Mouse (Mus musculus) lung, embryonic 16.5 days (tissue): ENCODE results near the gene Sox15. TPM values are rescaled to one million over a fixed set of nuclear protein-coding genes. Genes with fewer than 3 reads are reported as not detected.

Source experiments
- ATAC-seq: fragments of 200-750 bp; cut with Nextera tagmentation; 2 replicates; pipeline ENCODE4 v1.8.0; 2017; ENCODE audit warnings: low read depth, mild to moderate bottlenecking, moderate library complexity
- H3K27ac ChIP-seq: fragments of 300-500 bp; sonication (generic); 2 replicates; pipeline ENCODE4 v1.5.1; 2014; ENCODE audit warnings: mild to moderate bottlenecking, control low read depth, low read length
- H3K27me3 ChIP-seq: fragments of 300-500 bp; sonication (generic); 2 replicates; pipeline ENCODE4 v1.6.1; 2014; ENCODE audit warnings: low read depth, low read length, mixed read lengths; ENCODE audit not compliant: control insufficient read depth, insufficient read depth
- H3K36me3 ChIP-seq: fragments of 300-500 bp; sonication (generic); 2 replicates; pipeline ENCODE4 v1.6.1; 2014; ENCODE audit warnings: low read length; ENCODE audit not compliant: control insufficient read depth, insufficient read depth
- H3K4me1 ChIP-seq: fragments of 300-500 bp; sonication (generic); replicated peaks from 2 replicates; pipeline ENCODE4 v1.6.1; 2014; ENCODE audit warnings: low read length, mixed read lengths; ENCODE audit not compliant: control insufficient read depth, insufficient read depth
- H3K4me2 ChIP-seq: fragments of 300-500 bp; sonication (generic); 2 replicates; pipeline ENCODE4 v1.6.1; 2014; ENCODE audit warnings: low read depth, low read length, control low read depth
- H3K4me3 ChIP-seq: fragments of 300-500 bp; sonication (generic); 2 replicates; pipeline ENCODE4 v1.5.1; 2014; ENCODE audit warnings: mild to moderate bottlenecking, low read length, control low read depth
- H3K9ac ChIP-seq: fragments of 300-500 bp; sonication (generic); 2 replicates; pipeline ENCODE4 v1.6.1; 2014; ENCODE audit warnings: low read length, control low read depth
- H3K9me3 ChIP-seq: fragments of 300-500 bp; sonication (generic); 2 replicates; pipeline ENCODE4 v1.6.1; 2016; ENCODE audit warnings: low read length; ENCODE audit not compliant: control insufficient read depth
- WGBS: fragments of 180-500 bp; shearing (Covaris S2); extraction: QIAGEN DNeasy Blood & Tissue Kit; methylation state at CpG from one replicate; pipeline ENCODE4 v1.1.7; 2014; 5-methylcytosine and 5-hydroxymethylcytosine counted together
- polyA plus RNA-seq: library from polyadenylated mRNA; unstranded; fragments of >200 nt; fragmentation: Nextera tagmentation; extraction: Ambion mirVana; gene quantifications from 2 replicates; pipeline ENCODE4 v1.2.1, GENCODE M21; 2015

Gene Sox15
- polyA plus RNA-seq, result 0.54 TPM in 1 of 2 replicates, not detected in the other

- Histone ChIP-seq H3K4me2 (no peak within 1 kb of the TSS), H3K36me3 (peaks cover 37% of the 10 kb centered on the region), H3K9ac (no peak within 1 kb of the TSS; the same call in 1 of the 2 replicates), H3K27me3 (no peaks in the 10 kb centered on the region), H3K4me3 (no peak within 1 kb of the TSS), H3K27ac (peak within 1 kb of the TSS; percentile 68), H3K9me3 (no peaks in the 10 kb centered on the region), H3K4me1 (peaks cover 12% of the 10 kb centered on the region)
- WGBS, result 19% methylated on average over 34 of the region's 34 CpGs
- ATAC-seq, result peak; percentile 73
Observed at GRCm38 (mm10) chr11:69655264-69656064, at the start of gene Sox15. Gene Sox15 (plus strand): TSS chr11:69655314.

GRCm38 (mm10) chr11:69605726-69606490 lies 49.2 kb upstream of the Sox15 start, which contains the start of gene Atp1b2:
Gene Atp1b2 (minus strand): TSS chr11:69605942.
- peak; percentile 91 for ATAC-seq
- H3K4me1 ChIP-seq, result peaks cover 19% of the 10 kb centered on the region
- 3% methylated on average over 30 of the region's 32 CpGs for WGBS
- peak within 1 kb of the TSS; percentile 52 for H3K4me3 ChIP-seq
- peak within 1 kb of the TSS; percentile 68 for H3K9ac ChIP-seq
- peaks cover 6% of the 10 kb centered on the region; the same call in 1 of the 2 replicates for H3K27me3 ChIP-seq
- H3K4me2 ChIP-seq, result peak within 1 kb of the TSS; percentile 90
- H3K36me3 ChIP-seq, result no peaks in the 10 kb centered on the region
- H3K9me3 ChIP-seq, result no peaks in the 10 kb centered on the region
- peak within 1 kb of the TSS; percentile 60 for H3K27ac ChIP-seq

- Histone ChIP-seq H3K27ac (no peak overlapping the region), H3K36me3 (no peaks in the 10 kb centered on the region), H3K9me3 (no peaks in the 10 kb centered on the region), H3K4me1 (peaks cover 19% of the 10 kb centered on the region), H3K4me2 (peak overlapping the region; percentile 90), H3K4me3 (peak overlapping the region; percentile 52), H3K9ac (peak overlapping the region; percentile 31; the same call in 1 of the 2 replicates), H3K27me3 (peaks cover 6% of the 10 kb centered on the region; the same call in 1 of the 2 replicates)
- ATAC-seq, result no peak
- 56% methylated on average over 2 of the region's 2 CpGs for WGBS
Observed at GRCm38 (mm10) chr11:69606491-69606795, 48.7 kb upstream of the Sox15 start.

GRCm38 (mm10) chr11:69606832-69607231 lies 48.3 kb upstream of the Sox15 start:
- WGBS, result 75% methylated on average over 2 of the region's 2 CpGs
- H3K36me3 ChIP-seq, result no peaks in the 10 kb centered on the region
- peaks cover 18% of the 10 kb centered on the region for H3K4me1 ChIP-seq
- no peaks in the 10 kb centered on the region for H3K9me3 ChIP-seq
- no peak overlapping the region for H3K4me3 ChIP-seq
- no peak overlapping the region for H3K9ac ChIP-seq
- no peak overlapping the region for H3K4me2 ChIP-seq
- peaks cover 6% of the 10 kb centered on the region; the same call in 1 of the 2 replicates for H3K27me3 ChIP-seq
- no peak overlapping the region for H3K27ac ChIP-seq
- ATAC-seq, result no peak

GRCm38 (mm10) chr11:69608525-69608924 lies 46.6 kb upstream of the Sox15 start:
- H3K36me3 ChIP-seq, result no peaks in the 10 kb centered on the region
- H3K9ac ChIP-seq, result no peak overlapping the region
- no peaks in the 10 kb centered on the region for H3K9me3 ChIP-seq
- no peak overlapping the region for H3K4me2 ChIP-seq
- no peak overlapping the region for H3K27ac ChIP-seq
- peaks cover 13% of the 10 kb centered on the region for H3K4me1 ChIP-seq
- ATAC-seq, result no peak
- no peak overlapping the region for H3K4me3 ChIP-seq
- H3K27me3 ChIP-seq, result peaks cover 6% of the 10 kb centered on the region; the same call in 1 of the 2 replicates
- 85% methylated on average over 3 of the region's 3 CpGs for WGBS

GRCm38 (mm10) chr11:69609416-69609815 lies 45.7 kb upstream of the Sox15 start:
- peaks cover 16% of the 10 kb centered on the region for H3K4me1 ChIP-seq
- H3K27ac ChIP-seq, result no peak overlapping the region
- no peak overlapping the region for H3K4me3 ChIP-seq
- peaks cover 6% of the 10 kb centered on the region; the same call in 1 of the 2 replicates for H3K27me3 ChIP-seq
- no peak for ATAC-seq
- no peaks in the 10 kb centered on the region for H3K9me3 ChIP-seq
- H3K4me2 ChIP-seq, result no peak overlapping the region
- no peaks in the 10 kb centered on the region for H3K36me3 ChIP-seq
- H3K9ac ChIP-seq, result no peak overlapping the region
- 55% methylated on average over 7 of the region's 7 CpGs for WGBS

- H3K4me3 ChIP-seq, result no peak overlapping the region
- no peaks in the 10 kb centered on the region for H3K36me3 ChIP-seq
- H3K27me3 ChIP-seq, result peaks cover 2% of the 10 kb centered on the region; the same call in 1 of the 2 replicates
- H3K4me2 ChIP-seq, result no peak overlapping the region
- no peak overlapping the region for H3K9ac ChIP-seq
- ATAC-seq, result no peak
- WGBS, result 59% methylated on average over 4 of the region's 4 CpGs
- peaks cover 7% of the 10 kb centered on the region for H3K4me1 ChIP-seq
- no peaks in the 10 kb centered on the region for H3K9me3 ChIP-seq
- no peak overlapping the region for H3K27ac ChIP-seq
Observed at GRCm38 (mm10) chr11:69610899-69611298, 44.2 kb upstream of the Sox15 start.

- peaks cover 3% of the 10 kb centered on the region; the same call in 1 of the 2 replicates for H3K4me1 ChIP-seq
- H3K4me3 ChIP-seq, result 0 out of 2 replicates have a peak overlapping the region, but pooled peaks have one; percentile 5
- WGBS, result 10% methylated on average over 18 of the region's 19 CpGs
- peak overlapping the region; percentile 54; the same call in 1 of the 2 replicates for H3K9ac ChIP-seq
- peaks cover 4% of the 10 kb centered on the region; the same call in 1 of the 2 replicates for H3K27me3 ChIP-seq
- peak overlapping the region; percentile 48 for H3K4me2 ChIP-seq
- peak; percentile 81 for ATAC-seq
- no peaks in the 10 kb centered on the region for H3K9me3 ChIP-seq
- no peak overlapping the region for H3K27ac ChIP-seq
- no peaks in the 10 kb centered on the region for H3K36me3 ChIP-seq
Observed at GRCm38 (mm10) chr11:69613553-69614256, 41.4 kb upstream of the Sox15 start.
